Mouse (Mus musculus) forebrain, embryonic 14.5 days (tissue): Measurements from ENCODE around the gene Tmem40. TPM values are rescaled to one million over a fixed set of nuclear protein-coding genes. Genes with fewer than 3 reads are reported as not detected.

Experiments used
- ATAC-seq: fragments of 200-750 bp; cut with Nextera tagmentation; 2 replicates; pipeline ENCODE4 v1.8.0; 2017; ENCODE audit warnings: mild to moderate bottlenecking, moderate library complexity
- DNase-seq: peaks from one replicate; pipeline ENCODE4 v3.0.0-alpha.2; 2015; ENCODE audit warnings: low spot score
- H3K27ac ChIP-seq: fragments of 300-500 bp; sonication (generic); 2 replicates; pipeline ENCODE4 v1.5.1; 2014; ENCODE audit warnings: low read depth, mild to moderate bottlenecking, control low read depth, low read length, moderate library complexity
- H3K27me3 ChIP-seq: fragments of 300-500 bp; sonication (generic); replicated peaks from 2 replicates; pipeline ENCODE4 v1.6.1; 2014; ENCODE audit warnings: low read length, control low read depth, mixed read lengths; ENCODE audit not compliant: control insufficient read depth, insufficient read depth
- H3K36me3 ChIP-seq: fragments of 300-500 bp; sonication (generic); 2 replicates; pipeline ENCODE4 v1.6.1; 2014; ENCODE audit warnings: low read length, control low read depth; ENCODE audit not compliant: control insufficient read depth, insufficient read depth
- H3K4me1 ChIP-seq: fragments of 300-500 bp; sonication (generic); 2 replicates; pipeline ENCODE4 v1.6.1; 2014; ENCODE audit warnings: antibody characterized with exemption, low read length, control low read depth; ENCODE audit not compliant: control insufficient read depth, insufficient read depth
- H3K4me2 ChIP-seq: fragments of 300-500 bp; sonication (generic); 2 replicates; pipeline ENCODE4 v1.6.1; 2014; ENCODE audit warnings: mild to moderate bottlenecking, control low read depth, low read length
- H3K4me3 ChIP-seq: fragments of 300-500 bp; sonication (generic); 2 replicates; pipeline ENCODE4 v1.5.1; 2014; ENCODE audit warnings: low read depth, low read length, control low read depth
- H3K9ac ChIP-seq: fragments of 300-500 bp; sonication (generic); 2 replicates; pipeline ENCODE4 v1.6.1; 2014; ENCODE audit warnings: mild to moderate bottlenecking, low read length, control low read depth, moderate library complexity
- H3K9me3 ChIP-seq: fragments of 300-500 bp; sonication (generic); replicated peaks from 2 replicates; pipeline ENCODE4 v1.6.1; 2016; ENCODE audit warnings: low read length, control low read depth, mixed read lengths; ENCODE audit not compliant: control insufficient read depth
- WGBS: fragments of 180-500 bp; shearing (Covaris S2); extraction: QIAGEN DNeasy Blood & Tissue Kit; methylation state at CpG from one replicate; pipeline ENCODE4 v1.1.7; 2014; 5-methylcytosine and 5-hydroxymethylcytosine counted together
- polyA plus RNA-seq: library from polyadenylated mRNA; unstranded; fragments of >200 nt; fragmentation: Nextera tagmentation; extraction: Ambion mirVana; gene quantifications from 2 replicates; pipeline ENCODE4 v1.2.1, GENCODE M21; 2014

Tmem40 gene
- polyA plus RNA-seq, 1 experiment from 2014 or later, result 0.56 TPM

GRCm38 (mm10) chr6:115772201-115772600 is 10.0 kb upstream of the Tmem40 start:
- no peak overlapping the region for H3K4me3 ChIP-seq
- DNase-seq, result no peak
- H3K27me3 ChIP-seq, result no peaks in the 10 kb centered on the region
- H3K4me1 ChIP-seq, result peaks cover 15% of the 10 kb centered on the region
- ATAC-seq, result no peak
- no peak overlapping the region for H3K4me2 ChIP-seq
- no peak overlapping the region for H3K9ac ChIP-seq
- no peaks in the 10 kb centered on the region for H3K9me3 ChIP-seq
- 78% methylated on average over 6 of the region's 6 CpGs for WGBS
- H3K27ac ChIP-seq, result no peak overlapping the region
- no peaks in the 10 kb centered on the region for H3K36me3 ChIP-seq

GRCm38 (mm10) chr6:115770852-115771251 is 8.6 kb upstream of the Tmem40 start:
- Histone ChIP-seq H3K27ac (no peak overlapping the region), H3K4me3 (no peak overlapping the region), H3K4me2 (no peak overlapping the region), H3K36me3 (no peaks in the 10 kb centered on the region), H3K9me3 (no peaks in the 10 kb centered on the region), H3K27me3 (no peaks in the 10 kb centered on the region), H3K4me1 (peaks cover 6% of the 10 kb centered on the region), H3K9ac (no peak overlapping the region)
- ATAC-seq (no peak), DNase-seq (no peak)
- WGBS, result 84% methylated on average over 4 of the region's 4 CpGs

- Histone ChIP-seq H3K4me2 (no peak overlapping the region), H3K27ac (no peak overlapping the region), H3K36me3 (no peaks in the 10 kb centered on the region), H3K9me3 (no peaks in the 10 kb centered on the region), H3K27me3 (no peaks in the 10 kb centered on the region), H3K9ac (no peak overlapping the region), H3K4me1 (no peaks in the 10 kb centered on the region), H3K4me3 (no peak overlapping the region)
- WGBS, result 82% methylated on average over 20 of the region's 20 CpGs
- no peak for DNase-seq
- ATAC-seq, result no peak
These were observed 8.0 kb upstream of the Tmem40 start for GRCm38 (mm10) chr6:115770059-115770670.

GRCm38 (mm10) chr6:115768207-115768606 is 6.0 kb upstream of the Tmem40 start:
- no peak overlapping the region for H3K4me2 ChIP-seq
- no peak overlapping the region for H3K9ac ChIP-seq
- no peak overlapping the region for H3K27ac ChIP-seq
- no peak for DNase-seq
- no peaks in the 10 kb centered on the region for H3K4me1 ChIP-seq
- 91% methylated on average over 4 of the region's 4 CpGs for WGBS
- no peak for ATAC-seq
- H3K9me3 ChIP-seq, result no peaks in the 10 kb centered on the region
- H3K4me3 ChIP-seq, result no peak overlapping the region
- H3K27me3 ChIP-seq, result no peaks in the 10 kb centered on the region
- no peaks in the 10 kb centered on the region for H3K36me3 ChIP-seq

- ATAC-seq, result no peak
- Histone ChIP-seq H3K9me3 (no peaks in the 10 kb centered on the region), H3K9ac (no peak overlapping the region), H3K4me3 (no peak overlapping the region), H3K36me3 (no peaks in the 10 kb centered on the region), H3K27me3 (no peaks in the 10 kb centered on the region), H3K27ac (no peak overlapping the region), H3K4me1 (0 out of 2 replicates have a peak, but pooled peaks cover 2% of the 10 kb centered on the region), H3K4me2 (no peak overlapping the region)
- 59% methylated on average over 9 of the region's 9 CpGs for WGBS
- no peak for DNase-seq
These were observed 5.1 kb upstream of the Tmem40 start for GRCm38 (mm10) chr6:115767357-115767756.

GRCm38 (mm10) chr6:115764179-115764578 is 2.0 kb upstream of the Tmem40 start:
- Histone ChIP-seq H3K27me3 (no peaks in the 10 kb centered on the region), H3K4me1 (0 out of 2 replicates have a peak, but pooled peaks cover 4% of the 10 kb centered on the region), H3K36me3 (no peaks in the 10 kb centered on the region), H3K9ac (peak overlapping the region; percentile 35; the same call in 1 of the 2 replicates), H3K27ac (peak overlapping the region; percentile 68), H3K9me3 (no peaks in the 10 kb centered on the region), H3K4me3 (no peak overlapping the region), H3K4me2 (peak overlapping the region; percentile 16; the same call in 1 of the 2 replicates)
- WGBS, result 6% methylated on average over 7 of the region's 7 CpGs
- ATAC-seq, result peak; percentile 91
- DNase-seq, result peak; percentile 89

GRCm38 (mm10) chr6:115760982-115761381 is 1.2 kb downstream of the Tmem40 start:
- 55% methylated on average over 4 of the region's 4 CpGs for WGBS
- Histone ChIP-seq H3K36me3 (no peaks in the 10 kb centered on the region), H3K4me2 (no peak overlapping the region), H3K27me3 (no peaks in the 10 kb centered on the region), H3K4me3 (no peak overlapping the region), H3K27ac (no peak overlapping the region), H3K9ac (no peak overlapping the region), H3K4me1 (0 out of 2 replicates have a peak, but pooled peaks cover 4% of the 10 kb centered on the region), H3K9me3 (no peaks in the 10 kb centered on the region)
- ATAC-seq (no peak), DNase-seq (no peak)

GRCm38 (mm10) chr6:115760137-115760536 is 2.1 kb downstream of the Tmem40 start:
- H3K9ac ChIP-seq, result no peak overlapping the region
- no peak overlapping the region for H3K4me2 ChIP-seq
- H3K27ac ChIP-seq, result no peak overlapping the region
- 0 out of 2 replicates have a peak, but pooled peaks cover 4% of the 10 kb centered on the region for H3K4me1 ChIP-seq
- H3K9me3 ChIP-seq, result no peaks in the 10 kb centered on the region
- DNase-seq (no peak), ATAC-seq (no peak)
- H3K36me3 ChIP-seq, result no peaks in the 10 kb centered on the region
- no peaks in the 10 kb centered on the region for H3K27me3 ChIP-seq
- WGBS, result 85% methylated on average over 4 of the region's 4 CpGs
- H3K4me3 ChIP-seq, result no peak overlapping the region

- 80% methylated on average over 5 of the region's 5 CpGs for WGBS
- Histone ChIP-seq H3K9ac (no peak overlapping the region), H3K9me3 (no peaks in the 10 kb centered on the region), H3K27ac (no peak overlapping the region), H3K36me3 (no peaks in the 10 kb centered on the region), H3K4me1 (0 out of 2 replicates have a peak, but pooled peaks cover 4% of the 10 kb centered on the region), H3K4me3 (no peak overlapping the region), H3K27me3 (no peaks in the 10 kb centered on the region), H3K4me2 (no peak overlapping the region)
- ATAC-seq (no peak), DNase-seq (no peak)
These were observed 2.7 kb downstream of the Tmem40 start for GRCm38 (mm10) chr6:115759461-115759860.
